Mouse (Mus musculus) heart, embryonic 14.5 days (tissue): ENCODE data around the gene Pnmal2. TPM values are rescaled to one million over a fixed set of nuclear protein-coding genes. Genes with fewer than 3 reads are reported as not detected.

Source experiments
- ATAC-seq: fragments of 200-750 bp; cut with Nextera tagmentation; 2 replicates; pipeline ENCODE4 v1.8.0; 2017; ENCODE audit warnings: low read depth, moderate TSS enrichment; ENCODE audit not compliant: insufficient number of reproducible peaks, insufficient read depth, low FRiP score
- H3K27ac ChIP-seq, 2 experiments: fragments of 200-500 bp in 1 of 2; fragments of 300-500 bp in 1 of 2; sonication (generic) in 1 of 2; replicated peaks in 1 of 2; 2 replicates each; pipeline ENCODE4 v1.5.1; 2012 to 2014; ENCODE audit warnings: low read depth in 2 of 2, low read length in 2 of 2, control low read depth in 1 of 2, mild to moderate bottlenecking in 1 of 2, mixed read lengths in 1 of 2; ENCODE audit not compliant: control insufficient read depth in 1 of 2, insufficient read depth in 1 of 2
- H3K27me3 ChIP-seq: fragments of 300-500 bp; sonication (generic); 2 replicates; pipeline ENCODE4 v1.6.1; 2014; ENCODE audit warnings: mild to moderate bottlenecking, low read length, control low read depth; ENCODE audit not compliant: control insufficient read depth, insufficient read depth
- H3K36me3 ChIP-seq: fragments of 300-500 bp; sonication (generic); 2 replicates; pipeline ENCODE4 v1.6.1; 2014; ENCODE audit warnings: mild to moderate bottlenecking, control low read depth, low read length, mixed read lengths; ENCODE audit not compliant: control insufficient read depth, insufficient read depth
- H3K4me1 ChIP-seq, 2 experiments: fragments of 200-500 bp in 1 of 2; fragments of 300-500 bp in 1 of 2; sonication (generic) in 1 of 2; 2 replicates each; pipeline ENCODE4 v1.6.1; 2012 to 2014; ENCODE audit warnings: low read length in 2 of 2, control low read depth in 1 of 2, mixed read lengths in 1 of 2; ENCODE audit not compliant: control insufficient read depth in 2 of 2, insufficient read depth in 2 of 2
- H3K4me2 ChIP-seq: fragments of 300-500 bp; sonication (generic); 2 replicates; pipeline ENCODE4 v1.6.1; 2014; ENCODE audit warnings: mild to moderate bottlenecking, low read length
- H3K4me3 ChIP-seq, 2 experiments: fragments of 200-500 bp in 1 of 2; fragments of 300-500 bp in 1 of 2; sonication (generic) in 1 of 2; 2 replicates each; pipeline ENCODE4 v1.5.1; 2012 to 2014; ENCODE audit warnings: low read length in 2 of 2, mild to moderate bottlenecking in 2 of 2, control low read depth in 1 of 2, low read depth in 1 of 2, moderate library complexity in 1 of 2; ENCODE audit not compliant: control insufficient read depth in 1 of 2, insufficient read depth in 1 of 2
- H3K9ac ChIP-seq: fragments of 300-500 bp; sonication (generic); 2 replicates; pipeline ENCODE4 v1.6.1; 2014; ENCODE audit warnings: mild to moderate bottlenecking, low read length
- H3K9me3 ChIP-seq: fragments of 300-500 bp; sonication (generic); 2 replicates; pipeline ENCODE4 v1.6.1; 2016; ENCODE audit warnings: low read length, control low read depth; ENCODE audit not compliant: control insufficient read depth
- WGBS: fragments of 180-500 bp; shearing (Covaris S2); extraction: QIAGEN DNeasy Blood & Tissue Kit; methylation state at CpG from one replicate; pipeline ENCODE4 v1.1.7; 2014; 5-methylcytosine and 5-hydroxymethylcytosine counted together
- polyA plus RNA-seq: library from polyadenylated mRNA; unstranded; fragments of >200 nt; fragmentation: Nextera tagmentation; extraction: Ambion mirVana; gene quantifications from 2 replicates; pipeline ENCODE4 v1.2.1, GENCODE M21; 2014

Pnmal2 gene
- polyA plus RNA-seq, 1 experiment from 2014 or later = 2.8 TPM

- H3K36me3 ChIP-seq = no peaks in the 10 kb centered on the region
- 19% methylated on average over 5 of the region's 6 CpGs for WGBS
- no peak for ATAC-seq
- no peak within 1 kb of the TSS for H3K27ac ChIP-seq
- no peak within 1 kb of the TSS for H3K9ac ChIP-seq
- H3K4me1 ChIP-seq = peaks cover 30 to 52% of the 10 kb centered on the region in 2 experiments
- H3K4me2 ChIP-seq = 0 out of 2 replicates have a peak within 1 kb of the TSS, but pooled peaks have one; percentile 24
- H3K9me3 ChIP-seq = no peaks in the 10 kb centered on the region
- H3K4me3 ChIP-seq = no peak within 1 kb of the TSS
- peaks cover 39% of the 10 kb centered on the region for H3K27me3 ChIP-seq
These were observed 38.2 kb upstream of the Pnmal2 start, which contains the start of gene Ptgir for GRCm38 (mm10) chr7:16906281-16906680. Gene Ptgir, plus strand, starts transcription at chr7:16906490.

GRCm38 (mm10) chr7:16906889-16907559, 37.5 kb upstream of the Pnmal2 start:
- Histone ChIP-seq H3K9ac (no peak overlapping the region), H3K4me3 (no peak overlapping the region), H3K27ac (no peak overlapping the region), H3K9me3 (no peaks in the 10 kb centered on the region), H3K36me3 (no peaks in the 10 kb centered on the region), H3K4me1 (peaks cover 30 to 49% of the 10 kb centered on the region in 2 experiments), H3K4me2 (peak overlapping the region; percentile 24; the same call in 1 of the 2 replicates), H3K27me3 (peaks cover 36% of the 10 kb centered on the region)
- ATAC-seq = no peak
- 87% methylated on average over 41 of the region's 41 CpGs for WGBS

DNA sequence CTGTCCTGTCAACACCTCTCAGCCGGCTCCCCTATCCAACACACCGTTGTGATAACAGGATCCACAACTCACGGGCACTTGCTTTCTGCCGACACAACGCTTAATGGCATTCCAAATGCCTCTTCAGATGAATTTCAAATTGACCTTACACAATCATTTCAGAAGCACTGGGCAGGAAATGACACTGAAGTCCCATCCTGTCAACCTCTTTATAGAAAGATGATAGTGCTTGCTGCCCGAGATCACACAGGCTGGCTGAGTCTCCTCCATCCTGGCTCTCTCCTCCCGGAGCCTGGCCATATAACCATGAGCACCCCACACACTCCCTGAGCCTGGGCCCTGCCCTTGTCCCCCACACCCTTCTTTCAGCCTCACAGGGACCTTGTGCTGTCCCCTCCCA, 36.6 kb upstream of the Pnmal2 start:
- Histone ChIP-seq H3K4me1 (peaks cover 30 to 47% of the 10 kb centered on the region in 2 experiments), H3K27me3 (peaks cover 32% of the 10 kb centered on the region), H3K4me3 (no peak overlapping the region), H3K9ac (no peak overlapping the region; the same call in 1 of the 2 replicates), H3K27ac (no peak overlapping the region), H3K4me2 (peak overlapping the region; percentile 24), H3K9me3 (no peaks in the 10 kb centered on the region), H3K36me3 (no peaks in the 10 kb centered on the region)
- ATAC-seq = no peak
- WGBS = 6% methylated on average over 7 of the region's 7 CpGs

DNA sequence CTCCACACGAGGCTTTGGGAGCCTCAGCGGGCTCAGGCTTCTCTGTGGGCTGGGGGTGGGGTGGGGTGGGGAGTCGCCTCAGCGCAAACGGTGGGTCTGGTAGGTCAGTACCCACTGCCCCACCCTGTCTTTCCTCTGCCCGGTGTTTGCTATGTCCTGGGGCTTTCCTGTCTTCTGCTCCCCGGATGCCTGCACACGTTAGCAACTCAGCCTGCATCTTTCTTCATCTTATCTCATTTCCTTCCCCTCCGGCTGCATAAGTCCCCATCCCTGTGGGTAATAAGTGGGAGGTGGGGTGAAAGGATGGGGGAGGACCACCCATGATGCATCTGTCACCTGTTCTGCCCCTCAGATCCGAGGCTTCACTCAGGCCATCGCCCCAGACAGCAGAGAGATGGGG, 36.1 kb upstream of the Pnmal2 start:
- no peak overlapping the region for H3K27ac ChIP-seq
- H3K9me3 ChIP-seq = no peaks in the 10 kb centered on the region
- H3K4me3 ChIP-seq = no peak overlapping the region
- no peak overlapping the region; the same call in 1 of the 2 replicates for H3K9ac ChIP-seq
- 22% methylated on average over 11 of the region's 11 CpGs for WGBS
- peaks cover 27% of the 10 kb centered on the region for H3K27me3 ChIP-seq
- no peaks in the 10 kb centered on the region for H3K36me3 ChIP-seq
- ATAC-seq = no peak
- H3K4me2 ChIP-seq = peak overlapping the region; percentile 24
- peaks cover 30 to 47% of the 10 kb centered on the region in 2 experiments for H3K4me1 ChIP-seq

DNA sequence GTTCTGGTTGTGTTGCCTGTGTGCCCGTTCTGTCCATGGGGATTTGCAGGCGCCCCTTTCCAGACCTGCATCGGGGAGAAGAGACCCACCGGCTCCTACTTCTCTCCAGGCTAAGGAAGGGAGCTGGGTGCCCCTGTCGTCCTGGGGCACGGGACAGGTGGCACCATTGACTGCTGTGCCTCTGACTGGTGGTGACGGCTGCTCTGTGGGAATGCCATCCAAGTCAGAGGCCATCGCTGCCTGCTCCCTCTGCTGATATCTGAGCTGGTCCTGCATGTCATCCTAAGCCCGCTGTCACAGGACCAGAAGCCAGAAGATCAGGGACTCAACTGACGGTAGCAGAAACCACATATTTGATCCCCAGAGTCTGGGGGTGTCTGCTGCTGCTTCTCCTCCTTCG, 35.6 kb upstream of the Pnmal2 start:
- 36% methylated on average over 11 of the region's 11 CpGs for WGBS
- no peaks in the 10 kb centered on the region for H3K36me3 ChIP-seq
- no peak for ATAC-seq
- H3K4me3 ChIP-seq = no peak overlapping the region
- no peaks in the 10 kb centered on the region for H3K9me3 ChIP-seq
- H3K9ac ChIP-seq = no peak overlapping the region
- H3K27ac ChIP-seq = no peak overlapping the region
- 0 out of 2 replicates have a peak overlapping the region, but pooled peaks have one; percentile 18 for H3K4me2 ChIP-seq
- peaks cover 30 to 47% of the 10 kb centered on the region in 2 experiments for H3K4me1 ChIP-seq
- H3K27me3 ChIP-seq = peaks cover 22% of the 10 kb centered on the region

DNA sequence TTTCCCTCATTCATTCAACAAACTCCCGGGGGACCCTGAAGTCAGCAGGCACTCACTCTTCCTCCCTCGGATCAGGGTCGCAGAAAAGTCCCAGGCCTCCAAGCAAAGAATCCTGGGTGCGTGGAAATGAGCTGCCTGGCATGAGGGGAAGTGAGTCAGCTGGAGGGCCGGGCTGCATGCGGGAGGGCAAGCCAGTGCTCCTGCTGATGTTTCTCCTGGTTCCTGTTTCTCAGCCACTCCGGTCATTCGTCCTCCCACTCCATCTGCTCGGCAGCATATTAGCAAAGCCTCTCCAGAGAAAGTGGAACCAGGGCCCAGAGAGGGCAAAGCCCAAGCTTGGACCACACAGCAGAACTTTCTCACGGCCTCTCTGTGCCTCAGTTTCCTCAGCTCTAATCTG, 34.6 kb upstream of the Pnmal2 start:
- Histone ChIP-seq H3K36me3 (peaks cover 8% of the 10 kb centered on the region), H3K27ac (no peak overlapping the region), H3K4me1 (peaks cover 30 to 43% of the 10 kb centered on the region in 2 experiments), H3K4me3 (no peak overlapping the region), H3K9ac (no peak overlapping the region), H3K27me3 (peaks cover 20% of the 10 kb centered on the region), H3K9me3 (no peaks in the 10 kb centered on the region), H3K4me2 (no peak overlapping the region)
- 39% methylated on average over 10 of the region's 10 CpGs for WGBS
- ATAC-seq = no peak

DNA sequence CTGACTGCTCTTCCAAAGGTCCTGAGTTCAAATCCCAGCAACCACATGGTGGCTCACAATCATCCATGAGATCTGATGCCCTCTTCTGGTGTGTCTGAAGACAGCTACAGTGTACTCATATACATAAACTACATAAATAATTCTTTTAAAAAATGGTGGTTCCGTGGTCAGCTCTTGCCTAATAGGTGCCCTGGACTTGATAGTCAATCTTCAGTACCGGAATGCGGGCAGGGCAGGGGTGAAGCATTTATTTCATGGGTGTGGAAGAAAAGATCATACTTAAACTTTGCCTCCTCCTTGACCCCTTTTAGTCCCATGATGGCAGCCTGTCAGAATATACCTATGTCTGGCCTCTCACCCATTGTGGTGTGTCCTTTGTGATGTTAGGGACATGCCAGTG, 32.6 kb upstream of the Pnmal2 start:
- H3K4me1 ChIP-seq = peaks cover 24 to 40% of the 10 kb centered on the region in 2 experiments
- H3K4me2 ChIP-seq = no peak overlapping the region
- H3K27ac ChIP-seq = no peak overlapping the region
- peaks cover 28% of the 10 kb centered on the region for H3K36me3 ChIP-seq
- no peak overlapping the region for H3K9ac ChIP-seq
- H3K9me3 ChIP-seq = no peaks in the 10 kb centered on the region
- 81% methylated on average over 3 of the region's 3 CpGs for WGBS
- no peak for ATAC-seq
- H3K4me3 ChIP-seq = no peak overlapping the region
- H3K27me3 ChIP-seq = peaks cover 19% of the 10 kb centered on the region
